Mouse (Mus musculus) duodenum, adult 2 months (tissue): ENCODE data around the gene Olfr1141. TPM values are rescaled to one million over a fixed set of nuclear protein-coding genes. Genes with fewer than 3 reads are reported as not detected.

Experiments
- polyA plus RNA-seq: library from polyadenylated mRNA; depleted of rRNA; stranded (reverse); fragments of >200 nt; gene quantifications from 2 replicates; pipeline ENCODE4 v1.2.3, GENCODE M21; 2012; ENCODE audit warnings: low replicate concordance; rRNA removed

Olfr1141 gene
- polyA plus RNA-seq = not detected in 2 replicates

GRCm38 (mm10) chr2:87753891-87754290 lies at the start of gene Olfr1141:
TSS of gene Olfr1141 (minus strand) at chr2:87753991.

GRCm38 (mm10) chr2:87800292-87800691 lies 46.5 kb upstream of the Olfr1141 start, which contains the start of gene Olfr1143:
TSS of gene Olfr1143 (plus strand) at chr2:87800592.

GRCm38 (mm10) chr2:87779183-87779582 lies 25.4 kb upstream of the Olfr1141 start, which contains the start of gene Olfr152:
TSS of gene Olfr152 (plus strand) at chr2:87779483.

GRCm38 (mm10) chr2:87743452-87743851 lies 10.3 kb downstream of the Olfr1141 start, which contains the start of gene Olfr1140:
TSS of gene Olfr1140 (plus strand) at chr2:87743752.

GRCm38 (mm10) chr2:87739878-87740277 lies 13.9 kb downstream of the Olfr1141 start, which contains the start of gene Olfr1138:
TSS of gene Olfr1138 (minus strand) at chr2:87739978.

GRCm38 (mm10) chr2:87713079-87713478 lies 40.7 kb downstream of the Olfr1141 start, which contains the start of gene Olfr1137:
TSS of gene Olfr1137 (minus strand) at chr2:87713179.

Other genes with a start within 250 kb of the Olfr1141 start
- not detected in 2 replicates for gene Pramel6, start 247.4 kb downstream of the Olfr1141 start, polyA plus RNA-seq
- gene Olfr153, start 222.2 kb downstream of the Olfr1141 start, polyA plus RNA-seq = not detected in 2 replicates
- gene Olfr1128, start 208.4 kb downstream of the Olfr1141 start, polyA plus RNA-seq = not detected in 2 replicates
- not detected in 2 replicates for gene Olfr1129, start 180.1 kb downstream of the Olfr1141 start, polyA plus RNA-seq
- gene Olfr1130, start 147.8 kb downstream of the Olfr1141 start, polyA plus RNA-seq = not detected in 2 replicates
- not detected in 2 replicates for gene Olfr1131, start 126.9 kb downstream of the Olfr1141 start, polyA plus RNA-seq
- not detected in 2 replicates for gene Olfr1132, start 116.5 kb downstream of the Olfr1141 start, polyA plus RNA-seq
- gene Olfr1133, start 106.6 kb downstream of the Olfr1141 start, polyA plus RNA-seq = not detected in 2 replicates
- gene Olfr1134, start 95.5 kb downstream of the Olfr1141 start, polyA plus RNA-seq = not detected in 2 replicates
- not detected in 2 replicates for gene Olfr1135, start 80.3 kb downstream of the Olfr1141 start, polyA plus RNA-seq
- not detected in 2 replicates for gene Olfr1136, start 60.0 kb downstream of the Olfr1141 start, polyA plus RNA-seq
- gene Olfr1137, start 40.8 kb downstream of the Olfr1141 start, polyA plus RNA-seq = not detected in 2 replicates
- gene Olfr1138, start 14.0 kb downstream of the Olfr1141 start, polyA plus RNA-seq = not detected in 2 replicates
- not detected in 2 replicates for gene Olfr1140, start 10.2 kb downstream of the Olfr1141 start, polyA plus RNA-seq
- gene Olfr152, start 25.5 kb upstream of the Olfr1141 start, polyA plus RNA-seq = not detected in 2 replicates
- gene Olfr1143, start 46.6 kb upstream of the Olfr1141 start, polyA plus RNA-seq = not detected in 2 replicates
- not detected in 2 replicates for gene Olfr1145, start 55.8 kb upstream of the Olfr1141 start, polyA plus RNA-seq
- gene Olfr1148, start 76.5 kb upstream of the Olfr1141 start, polyA plus RNA-seq = not detected in 2 replicates
- not detected in 2 replicates for gene Olfr1150-ps1, start 90.0 kb upstream of the Olfr1141 start, polyA plus RNA-seq
- gene Olfr1151, start 101.9 kb upstream of the Olfr1141 start, polyA plus RNA-seq = not detected in 2 replicates
- not detected in 2 replicates for gene Olfr1152, start 112.5 kb upstream of the Olfr1141 start, polyA plus RNA-seq
- not detected in 2 replicates for gene Olfr1153, start 141.0 kb upstream of the Olfr1141 start, polyA plus RNA-seq
- gene Olfr1154, start 151.2 kb upstream of the Olfr1141 start, polyA plus RNA-seq = not detected in 2 replicates
- not detected in 2 replicates for gene Olfr1155, start 191.1 kb upstream of the Olfr1141 start, polyA plus RNA-seq
- gene Olfr1156, start 199.1 kb upstream of the Olfr1141 start, polyA plus RNA-seq = not detected in 2 replicates
- not detected in 2 replicates for gene Olfr1157, start 214.3 kb upstream of the Olfr1141 start, polyA plus RNA-seq
- not detected in 2 replicates for gene Olfr74, start 220.7 kb upstream of the Olfr1141 start, polyA plus RNA-seq
- gene Olfr1158, start 236.1 kb upstream of the Olfr1141 start, polyA plus RNA-seq = not detected in 2 replicates